Mouse (Mus musculus) hematopoietic stem cell, adult 5-6 weeks (primary cell): ENCODE results near the gene Arhgef15. TPM values are rescaled to one million over a fixed set of nuclear protein-coding genes. Genes with fewer than 3 reads are reported as not detected.
A peak's percentile ranks its signal among the peaks of the same experiment; 100 is the strongest.

Experiments used
- ATAC-seq, 2 experiments: fragments of 125-278 bp in 1 of 2; replicated peaks in 1 of 2; 2 replicates each; pipeline ENCODE4 v1.8.0; 2016 to 2017; ENCODE audit warnings: inconsistent platforms in 2 of 2, mild to moderate bottlenecking in 2 of 2, moderate number of reproducible peaks in 2 of 2, low read depth in 1 of 2, moderate TSS enrichment in 1 of 2; ENCODE audit not compliant: low FRiP score in 2 of 2, poor library complexity in 2 of 2, severe bottlenecking in 2 of 2, insufficient read depth in 1 of 2, low TSS enrichment in 1 of 2
- total RNA-seq: library from RNA; stranded (forward); fragments of 172-1452, 232-1000 nt; gene quantifications from 2 replicates; pipeline ENCODE4 v1.2.3, GENCODE M21; 2017

The Arhgef15 gene
- total RNA-seq, 1 experiment from 2014 or later = 1.8 TPM

- no peak for ATAC-seq
Observed at GRCm38 (mm10) chr11:68903775-68904174, 53.5 kb downstream of the Arhgef15 start.

GRCm38 (mm10) chr11:68902823-68903222 is 54.5 kb downstream of the Arhgef15 start:
- no peak for ATAC-seq

DNA sequence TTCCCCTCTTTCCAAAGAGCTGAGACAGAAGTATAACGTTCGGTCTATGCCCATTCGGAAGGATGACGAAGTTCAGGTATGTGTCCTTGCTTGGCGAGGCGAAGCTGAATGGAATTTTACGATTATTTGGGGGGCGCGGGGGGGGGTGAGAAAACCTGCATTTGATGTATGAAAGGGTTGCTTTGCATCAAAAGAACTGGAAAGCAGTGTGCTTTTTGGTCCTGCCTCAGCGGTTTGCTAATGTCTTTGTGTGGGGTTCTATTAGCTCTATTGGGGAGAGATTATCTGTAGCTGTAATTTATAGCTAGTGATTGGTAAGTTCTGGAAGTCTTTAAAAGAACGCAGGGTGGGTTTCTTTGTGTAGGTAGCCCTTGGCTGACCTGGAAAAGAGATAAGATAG is 54.9 kb downstream of the Arhgef15 start:
- ATAC-seq = no peak

GRCm38 (mm10) chr11:68902047-68902364 is 55.3 kb downstream of the Arhgef15 start:
- no peak for ATAC-seq

GRCm38 (mm10) chr11:68901351-68902046 is 55.8 kb downstream of the Arhgef15 start, which contains the start of gene Rpl26:
Gene Rpl26, plus strand, starts transcription at chr11:68901583.
- ATAC-seq = peak; percentile 87 to 89

DNA sequence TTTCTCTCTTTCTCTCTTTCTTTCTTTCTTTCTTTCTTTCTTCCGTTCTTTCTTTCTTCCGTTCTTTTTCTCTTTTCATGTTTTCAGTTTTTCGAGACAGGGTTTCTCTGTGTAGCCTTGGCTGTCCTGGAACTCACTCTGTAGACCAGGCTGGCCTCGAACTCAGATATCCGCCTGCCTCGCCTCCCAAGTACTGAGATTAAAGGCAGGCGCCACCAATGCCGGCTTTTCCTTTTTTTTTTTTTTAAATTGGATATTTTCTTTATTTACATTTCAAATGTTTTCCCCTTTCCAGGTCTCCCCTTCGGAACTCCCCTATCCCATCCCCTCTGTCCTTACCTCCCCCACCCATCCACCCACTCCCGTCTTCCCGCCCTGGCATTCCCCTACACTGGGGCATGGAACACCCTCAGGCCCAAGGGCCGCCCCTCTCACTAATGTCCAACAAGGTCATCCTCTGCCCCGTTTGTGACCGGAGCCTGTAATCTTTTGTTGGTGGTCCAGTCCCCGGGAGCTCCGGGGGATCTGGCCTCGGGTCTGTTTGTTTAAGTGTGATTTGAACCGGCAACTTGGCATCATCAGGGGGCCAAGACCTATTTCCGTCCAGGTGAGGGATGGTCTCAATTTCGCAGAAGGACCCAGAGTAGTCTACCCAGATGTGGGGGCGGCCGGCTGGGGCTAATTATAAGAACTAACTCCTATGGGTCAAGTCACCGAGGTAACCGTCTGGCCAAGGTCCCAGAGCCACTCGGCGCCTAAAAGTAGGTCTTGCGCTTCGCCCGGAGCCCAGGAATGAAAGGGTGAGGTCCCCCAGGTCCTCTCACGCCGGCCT is 56.5 kb downstream of the Arhgef15 start:
- no peak for ATAC-seq

DNA sequence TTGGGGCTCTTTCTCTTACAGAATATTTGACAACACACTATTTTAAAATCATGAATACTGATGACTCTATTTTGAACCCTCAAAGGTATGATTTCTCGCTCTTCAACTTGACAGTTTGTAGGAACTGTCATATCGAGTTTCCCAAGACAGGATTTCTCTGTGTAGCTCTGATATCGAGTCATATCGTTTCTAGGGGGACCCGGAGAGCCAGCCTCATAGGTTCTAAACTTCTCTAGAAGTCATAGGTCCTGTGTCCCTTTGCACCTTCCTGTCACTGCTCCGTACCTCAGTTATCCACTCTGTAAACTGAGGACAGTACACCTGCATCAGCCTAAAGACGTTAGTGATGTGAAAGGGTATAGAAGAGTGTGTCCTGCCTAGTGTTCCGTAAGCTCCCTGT is 57.5 kb downstream of the Arhgef15 start:
- no peak for ATAC-seq

- no peak for ATAC-seq
Observed at GRCm38 (mm10) chr11:68898790-68899189, 58.5 kb downstream of the Arhgef15 start.

DNA sequence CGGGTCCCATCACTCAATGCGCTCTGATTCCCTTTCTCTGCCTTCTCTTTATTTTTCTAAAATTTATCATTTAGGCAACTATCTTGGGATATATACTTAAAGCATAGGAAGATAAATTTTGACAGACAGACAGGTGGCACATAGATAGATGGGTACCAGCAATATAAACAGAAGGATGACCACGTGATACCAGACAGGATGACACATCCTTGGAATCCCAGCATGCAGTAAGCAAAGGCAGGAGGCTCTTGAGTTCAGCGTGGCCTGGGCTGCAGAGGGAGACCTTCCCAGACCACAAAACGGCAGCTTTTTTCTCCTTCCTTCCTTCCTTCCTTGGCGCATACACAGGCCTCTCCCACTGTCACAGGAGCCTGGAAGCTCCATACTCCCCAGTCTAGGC is 59.4 kb downstream of the Arhgef15 start:
- no peak for ATAC-seq

DNA sequence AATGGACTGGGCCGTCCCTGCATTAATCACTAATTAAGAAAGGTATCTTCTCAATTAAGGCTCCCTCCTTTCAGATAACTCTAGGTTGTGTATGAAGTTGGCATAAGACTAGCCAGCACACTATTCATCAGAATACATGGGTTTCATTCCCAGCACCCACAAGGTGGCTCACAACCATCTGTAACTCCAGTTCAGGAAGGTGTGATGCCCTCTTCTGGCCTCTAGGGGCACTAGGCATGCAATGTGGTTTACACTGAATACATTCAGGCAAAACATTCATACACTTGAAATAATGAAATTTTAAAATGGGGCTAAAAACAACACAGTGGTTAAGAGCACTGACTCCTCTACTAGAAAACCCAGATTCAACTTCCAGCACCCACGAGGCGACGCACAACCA is 60.2 kb downstream of the Arhgef15 start:
- peak; percentile 24 to 28; a peak in 1 of 4 replicates for ATAC-seq

GRCm38 (mm10) chr11:68896247-68896646 is 61.0 kb downstream of the Arhgef15 start:
- ATAC-seq = no peak

- no peak for ATAC-seq
Observed at GRCm38 (mm10) chr11:68893911-68894464, 63.3 kb downstream of the Arhgef15 start.

Other genes with a start within 250 kb of the Arhgef15 start
- gene Ndel1, start 85.6 kb downstream of the Arhgef15 start, total RNA-seq = 51.2 and 73.3 TPM in 2 replicates
- not detected in 2 replicates for gene Rnf222, start 68.9 kb downstream of the Arhgef15 start, total RNA-seq
- 6,451 and 7,582 TPM in 2 replicates for gene Rpl26, start 55.9 kb downstream of the Arhgef15 start, total RNA-seq
- gene Odf4, start 30.4 kb downstream of the Arhgef15 start, total RNA-seq = not detected in 2 replicates
- 2.3 and 2.4 TPM in 2 replicates for gene Slc25a35, start 10.7 kb upstream of the Arhgef15 start, total RNA-seq
- gene Rangrf, start 17.7 kb upstream of the Arhgef15 start, total RNA-seq = 40.1 and 44.5 TPM in 2 replicates
- 34.5 and 39.2 TPM in 2 replicates for gene Pfas, start 51.0 kb upstream of the Arhgef15 start, total RNA-seq
- 21.9 and 40.1 TPM in 2 replicates for gene Ctc1, start 58.4 kb upstream of the Arhgef15 start, total RNA-seq
- 56.2 and 69.2 TPM in 2 replicates for gene Aurkb, start 88.2 kb upstream of the Arhgef15 start, total RNA-seq
- gene Borcs6, start 102.2 kb upstream of the Arhgef15 start, total RNA-seq = 5.2 and 6.7 TPM in 2 replicates
- 22.0 and 39.1 TPM in 2 replicates for gene Tmem107, start 113.3 kb upstream of the Arhgef15 start, total RNA-seq
- gene Vamp2, start 131.0 kb upstream of the Arhgef15 start, total RNA-seq = 20.9 and 22.5 TPM in 2 replicates
- gene Per1, start 137.7 kb upstream of the Arhgef15 start, total RNA-seq = 33.6 and 42.1 TPM in 2 replicates
- gene Hes7, start 162.9 kb upstream of the Arhgef15 start, total RNA-seq = not detected in 2 replicates
- not detected in 2 replicates for gene 9130213A22Rik, start 165.1 kb upstream of the Arhgef15 start, total RNA-seq
- not detected in 2 replicates for gene Aloxe3, start 168.4 kb upstream of the Arhgef15 start, total RNA-seq
- not detected in 2 replicates for gene Alox12b, start 199.5 kb upstream of the Arhgef15 start, total RNA-seq
- gene Alox8, start 240.4 kb upstream of the Arhgef15 start, total RNA-seq = 0.30 TPM in 1 of 2 replicates, not detected in the other